Mouse (Mus musculus) erythroblast, embryonic 14.5 days (primary cell): ENCODE data around the gene Rps9.
"Not testable (repeated sequence)": the region's sequence is repeated elsewhere in the genome, so short reads cannot be mapped to it uniquely, and the experiment has no call there.

ENCODE experiments used
- GATA1 ChIP-seq: IDR thresholded peaks from 2 replicates; pipeline ENCODE4 v1.6.1; 2012; ENCODE audit warnings: low read length, inconsistent platforms, mixed read lengths
- TAL1 ChIP-seq: IDR thresholded peaks from 3 replicates; pipeline ENCODE4 v1.6.1; 2012; ENCODE audit warnings: low read length, inconsistent platforms, mixed read lengths

- TF ChIP-seq GATA1, TAL1: not testable (repeated sequence)
Observed at GRCm38 (mm10) chr7:3694949-3695305, 8.9 kb upstream of the Rps9 start.
